Comparison of ENCODE assay signal across 10 mouse cellular contexts in the genomic region with DNA sequence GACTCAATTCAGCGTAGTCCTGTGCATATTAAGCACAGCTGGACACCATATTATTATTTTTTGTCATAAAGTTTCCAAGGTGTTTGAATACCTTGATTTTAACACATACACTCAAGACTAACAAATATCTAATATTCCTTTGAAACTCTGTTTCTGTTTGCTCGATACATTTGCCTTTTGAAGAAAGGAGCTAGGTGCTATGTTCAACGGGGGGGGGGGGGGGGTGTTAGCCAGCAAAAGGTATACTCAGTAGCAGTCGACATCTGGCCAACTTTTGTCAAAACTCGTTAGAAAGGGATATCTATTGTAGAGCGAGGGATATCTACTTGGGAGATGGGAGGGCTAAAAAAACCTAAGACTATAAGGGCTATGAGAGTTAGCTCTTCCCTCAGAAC. TPM values are rescaled to one million over a fixed set of nuclear protein-coding genes. Genes with fewer than 3 reads are reported as not detected.
DNase-seq lines count a peak whose midpoint lies in the region; ATAC-seq and TF ChIP-seq lines count a peak whose summit lies in the region.
"Had no signal": no experiment of that assay in that cellular context is flagged by ENCODE, and none has a peak within 500 bp of the region (broad histone marks: within the 10 kb centered on the region; RNA-seq: fewer than 3 reads in every experiment).

No protein-coding gene starts in this region.

- no peak for DNase-seq in heart, embryonic 10.5 days (ENCODE audit: low spot score)
- no peak for DNase-seq in heart, adult 8-10 months (ENCODE audit: low spot score)
- DNase-seq in liver, postnatal 0 days: no peak
- no peak for DNase-seq in urinary bladder, adult 2 months (ENCODE audit: low spot score)
- DNase-seq in layer of hippocampus, postnatal 14 days (ENCODE audit: low spot score in 2 of 2): no peak
- DNase-seq in left cerebral cortex, postnatal 14 days (ENCODE audit: low spot score in 2 of 2): no peak
- DNase-seq: cerebellum, adult 11-12 months; layer of hippocampus, postnatal 36 days had no signal

- peak overlapping the region; percentile 91 for H3K4me3 ChIP-seq in heart, embryonic 10.5 days
- H3K4me3 ChIP-seq in ES-Bruce4 (ENCODE audit: low read depth, low read length): peak overlapping the region; percentile 63
- H3K4me3 ChIP-seq in heart, embryonic 16.5 days (ENCODE audit: low read length): peak overlapping the region; percentile 81
- H3K4me3 ChIP-seq in liver, postnatal 0 days (ENCODE audit: low read depth, low read length): peak overlapping the region; percentile 94

- no peaks in the 10 kb centered on the region for H3K27me3 ChIP-seq in heart, embryonic 10.5 days (ENCODE audit: insufficient read depth, poor library complexity, severe bottlenecking)
- H3K27me3 ChIP-seq in ES-Bruce4 (ENCODE audit: control insufficient read depth, insufficient read depth, low read length, poor library complexity, severe bottlenecking): no peaks in the 10 kb centered on the region
- H3K27me3 ChIP-seq in heart, embryonic 16.5 days (ENCODE audit: control insufficient read depth, insufficient read depth, low read length): no peaks in the 10 kb centered on the region
- H3K27me3 ChIP-seq in liver, postnatal 0 days (ENCODE audit: insufficient read depth, low read length): peaks cover 21% of the 10 kb centered on the region

- intact Hi-C loops in left cerebral cortex, postnatal 14 days (cut with DNase I): loop anchor here (1.0 to 5.0 kb wide), 2 partner anchors 42 to 229 kb away; no protein-coding TSS in a partner anchor

- peaks cover 55% of the 10 kb centered on the region for H3K36me3 ChIP-seq in heart, embryonic 10.5 days
- H3K36me3 ChIP-seq in ES-Bruce4 (ENCODE audit: control insufficient read depth, insufficient read depth, low read length, poor library complexity, severe bottlenecking): no peaks in the 10 kb centered on the region
- H3K36me3 ChIP-seq in heart, embryonic 16.5 days (ENCODE audit: control insufficient read depth, insufficient read depth): peaks cover 15% of the 10 kb centered on the region
- no peaks in the 10 kb centered on the region for H3K36me3 ChIP-seq in liver, postnatal 0 days (replicated peaks; ENCODE audit: insufficient read depth, low read length)

- peak overlapping the region; percentile 92 for H3K9ac ChIP-seq in ES-Bruce4 (ENCODE audit: low read depth, poor library complexity, severe bottlenecking)
- peak overlapping the region; percentile 92 for H3K9ac ChIP-seq in heart, embryonic 16.5 days (ENCODE audit: low read length)
- peak overlapping the region; percentile 92 for H3K9ac ChIP-seq in liver, postnatal 0 days (replicated peaks)

- 24% methylated on average over 6 of the region's 6 CpGs for WGBS in heart, embryonic 10.5 days
- 13% methylated on average over 6 of the region's 6 CpGs for WGBS in heart, embryonic 16.5 days
- 12% methylated on average over 6 of the region's 6 CpGs for WGBS in liver, postnatal 0 days (ENCODE audit: insufficient replicate concordance)

- no peaks in the 10 kb centered on the region for H3K9me3 ChIP-seq in heart, embryonic 10.5 days
- H3K9me3 ChIP-seq in ES-Bruce4 (replicated peaks; ENCODE audit: control insufficient read depth, insufficient read depth, low read length, poor library complexity, severe bottlenecking): no peaks in the 10 kb centered on the region
- H3K9me3 ChIP-seq in heart, embryonic 16.5 days (replicated peaks; ENCODE audit: control insufficient read depth, low read length): no peaks in the 10 kb centered on the region
- no peaks in the 10 kb centered on the region for H3K9me3 ChIP-seq in liver, postnatal 0 days (ENCODE audit: low read length)

- no peak for ATAC-seq in heart, embryonic 16.5 days (replicated peaks; ENCODE audit: extremely low read depth, insufficient read depth, low FRiP score)
- ATAC-seq in liver, postnatal 0 days: no peak

- peak overlapping the region; percentile 94 for H3K27ac ChIP-seq in heart, embryonic 10.5 days
- H3K27ac ChIP-seq in ES-Bruce4 (ENCODE audit: insufficient read depth, low read length): peak overlapping the region; percentile 7
- peak overlapping the region; percentile 96 for H3K27ac ChIP-seq in heart, embryonic 16.5 days (ENCODE audit: low read length)
- H3K27ac ChIP-seq in liver, postnatal 0 days (ENCODE audit: low read depth): peak overlapping the region; percentile 87

- no peak for TF ChIP-seq EP300 in ES-Bruce4 (IDR thresholded peaks at IDR 0.05; ENCODE audit: insufficient read depth, low read depth, low read length)
- TF ChIP-seq EP300 in liver, postnatal 0 days (IDR thresholded peaks at IDR 0.05; ENCODE audit: low read depth): no peak

- H3K4me2 ChIP-seq in heart, embryonic 16.5 days (ENCODE audit: low read depth, low read length): peak overlapping the region; percentile 84
- peak overlapping the region; percentile 83 for H3K4me2 ChIP-seq in liver, postnatal 0 days (ENCODE audit: low read depth, low read length)

- peaks cover 53% of the 10 kb centered on the region for H3K4me1 ChIP-seq in heart, embryonic 10.5 days
- no peaks in the 10 kb centered on the region for H3K4me1 ChIP-seq in ES-Bruce4 (ENCODE audit: control insufficient read depth, insufficient read depth, low read length)
- peaks cover 37% of the 10 kb centered on the region for H3K4me1 ChIP-seq in heart, embryonic 16.5 days (ENCODE audit: control insufficient read depth, insufficient read depth, low read length)
- peaks cover 48% of the 10 kb centered on the region for H3K4me1 ChIP-seq in liver, postnatal 0 days (ENCODE audit: insufficient read depth)

- no peak for TF ChIP-seq POLR2A in ES-Bruce4 (IDR thresholded peaks at IDR 0.05; ENCODE audit: insufficient read depth, low read length)

- no peak for TF ChIP-seq CTCF in ES-Bruce4 (IDR thresholded peaks at IDR 0.05; ENCODE audit: low read depth, low read length)
- no peak for TF ChIP-seq CTCF in liver, postnatal 0 days (IDR thresholded peaks at IDR 0.05; ENCODE audit: low read depth)

RNA-seq across cellular contexts. Expression of gene Tpm1, which starts 6.4 kb away (rescaled TPM):
- polyA plus RNA-seq in heart, embryonic 10.5 days (2016; fragmentation: Nextera tagmentation; extraction: Ambion mirVana): 2,990 and 4,096 TPM in 2 replicates
- total RNA-seq in heart, adult 8-10 months (2022): over 10,000 TPM in 3 of 4 experiments, 1,000 to 10,000 TPM in 1; 9,382 to 12,072 (median 10,190) TPM
- polyA plus RNA-seq in ES-Bruce4 (2011; ENCODE audit: insufficient read depth, insufficient read length, low read depth, missing spikeins): 1,516 and 1,556 TPM in 2 replicates
- 5,077 and 5,310 TPM in 2 replicates for polyA plus RNA-seq in heart, embryonic 16.5 days (2015; fragmentation: Nextera tagmentation; extraction: Ambion mirVana)
- 85.7 and 147 TPM in 2 replicates for polyA plus RNA-seq in liver, postnatal 0 days (2015; fragmentation: Nextera tagmentation; extraction: Ambion mirVana)
- 5,954 and 6,025 TPM in 2 replicates for polyA plus RNA-seq in urinary bladder, adult 2 months (2012; rRNA removed)
- 100 to 1,000 TPM; 230 to 252 TPM for total RNA-seq in layer of hippocampus, postnatal 14 days (2021)
- 100 to 1,000 TPM; 204 to 207 TPM for total RNA-seq in left cerebral cortex, postnatal 14 days (2021)

Comparison
In these comparisons a context has a peak if more than half of its experiments do, and no peak if none do; other contexts are left out.
1. H3K27ac ChIP-seq: peak in every context shown above with its lines; median percentile 96 in heart, embryonic 16.5 days; 94 in heart, embryonic 10.5 days; 87 in liver, postnatal 0 days; 7 in ES-Bruce4.
2. RNA of gene Tpm1, which starts 6.4 kb away (polyA plus RNA-seq): 5,954 to 6,025 TPM in urinary bladder, adult 2 months, 5,077 to 5,310 TPM in heart, embryonic 16.5 days, 2,990 to 4,096 TPM in heart, embryonic 10.5 days and 1,516 to 1,556 TPM in ES-Bruce4; 85.7 to 147 TPM in liver, postnatal 0 days; every median in the first group is over 10 times any median in the second.
3. Peak in every context shown above with its lines, with median percentiles within 50 percentile points of each other: H3K4me3 ChIP-seq and H3K9ac ChIP-seq.